Mouse (Mus musculus): ENCODE measurements around the gene Cxcl16. TPM values are rescaled to one million over a fixed set of nuclear protein-coding genes. Genes with fewer than 3 reads are reported as not detected.
"Not testable (repeated sequence)": the region's sequence is repeated elsewhere in the genome, so short reads cannot be mapped to it uniquely, and the experiment has no call there.

Cxcl16 gene
- polyA plus RNA-seq, 1 experiment, result 92.8 TPM

GRCm38 (mm10) chr11:70431574-70431973 lies 28.2 kb downstream of the Cxcl16 start:
- Histone ChIP-seq H3K4me1 (replicated peaks; ENCODE audit: control insufficient read depth, insufficient read depth, low read length) (peaks cover 36% of the 10 kb centered on the region), H3K27ac (ENCODE audit: control insufficient read depth, insufficient read depth, low read length) (no peak overlapping the region), H3K4me3 (ENCODE audit: control insufficient read depth, insufficient read depth, low read length) (no peak overlapping the region), H3K27me3 (ENCODE audit: control insufficient read depth, insufficient read depth, low read length) (no peaks in the 10 kb centered on the region), H3K36me3 (ENCODE audit: control insufficient read depth, insufficient read depth, low read length) (peaks cover 5% of the 10 kb centered on the region)
- no peak for TF ChIP-seq CTCF (IDR thresholded peaks at IDR 0.05; ENCODE audit: borderline replicate concordance, control insufficient read depth, extremely low read depth, insufficient read depth, low read length, poor library complexity)
- no peak for TF ChIP-seq POLR2A (IDR thresholded peaks at IDR 0.05; ENCODE audit: control insufficient read depth, extremely low read depth, insufficient read depth, low read length, poor library complexity)
- no peak for DNase-seq
- WGBS, result 60% methylated on average over 5 of the region's 5 CpGs

- not testable (repeated sequence) for H3K27ac ChIP-seq (ENCODE audit: control insufficient read depth, insufficient read depth, low read length); H3K27me3 ChIP-seq (ENCODE audit: control insufficient read depth, insufficient read depth, low read length); H3K36me3 ChIP-seq (ENCODE audit: control insufficient read depth, insufficient read depth, low read length); DNase-seq; H3K4me3 ChIP-seq (ENCODE audit: control insufficient read depth, insufficient read depth, low read length); H3K4me1 ChIP-seq (replicated peaks; ENCODE audit: control insufficient read depth, insufficient read depth, low read length)
- 74% methylated on average over 6 of the region's 6 CpGs for WGBS
These were observed 33.2 kb downstream of the Cxcl16 start for GRCm38 (mm10) chr11:70426598-70426997.

- no peaks in the 10 kb centered on the region for H3K4me1 ChIP-seq (replicated peaks; ENCODE audit: control insufficient read depth, insufficient read depth, low read length)
- H3K4me3 ChIP-seq (ENCODE audit: control insufficient read depth, insufficient read depth, low read length), result no peak overlapping the region
- H3K27ac ChIP-seq (ENCODE audit: control insufficient read depth, insufficient read depth, low read length), result no peak overlapping the region
- WGBS, result 84% methylated on average over 5 of the region's 5 CpGs
- H3K27me3 ChIP-seq (ENCODE audit: control insufficient read depth, insufficient read depth, low read length), result no peaks in the 10 kb centered on the region
- DNase-seq, result no peak
- TF ChIP-seq CTCF (IDR thresholded peaks at IDR 0.05; ENCODE audit: borderline replicate concordance, control insufficient read depth, extremely low read depth, insufficient read depth, low read length, poor library complexity) (no peak), POLR2A (IDR thresholded peaks at IDR 0.05; ENCODE audit: control insufficient read depth, extremely low read depth, insufficient read depth, low read length, poor library complexity) (no peak)
- no peaks in the 10 kb centered on the region for H3K36me3 ChIP-seq (ENCODE audit: control insufficient read depth, insufficient read depth, low read length)
These were observed 40.3 kb downstream of the Cxcl16 start for GRCm38 (mm10) chr11:70419486-70419885.

- WGBS, result 57% methylated on average over 4 of the region's 4 CpGs
- no peaks in the 10 kb centered on the region for H3K4me1 ChIP-seq (replicated peaks; ENCODE audit: control insufficient read depth, insufficient read depth, low read length)
- no peak for DNase-seq
- H3K27ac ChIP-seq (ENCODE audit: control insufficient read depth, insufficient read depth, low read length), result no peak overlapping the region
- no peak overlapping the region for H3K4me3 ChIP-seq (ENCODE audit: control insufficient read depth, insufficient read depth, low read length)
- no peaks in the 10 kb centered on the region for H3K27me3 ChIP-seq (ENCODE audit: control insufficient read depth, insufficient read depth, low read length)
- TF ChIP-seq POLR2A (IDR thresholded peaks at IDR 0.05; ENCODE audit: control insufficient read depth, extremely low read depth, insufficient read depth, low read length, poor library complexity), result no peak
- no peak for TF ChIP-seq CTCF (IDR thresholded peaks at IDR 0.05; ENCODE audit: borderline replicate concordance, control insufficient read depth, extremely low read depth, insufficient read depth, low read length, poor library complexity)
- H3K36me3 ChIP-seq (ENCODE audit: control insufficient read depth, insufficient read depth, low read length), result no peaks in the 10 kb centered on the region
These were observed 41.6 kb downstream of the Cxcl16 start for GRCm38 (mm10) chr11:70418199-70418598.

- no peaks in the 10 kb centered on the region for H3K36me3 ChIP-seq (ENCODE audit: control insufficient read depth, insufficient read depth, low read length)
- TF ChIP-seq CTCF (IDR thresholded peaks at IDR 0.05; ENCODE audit: borderline replicate concordance, control insufficient read depth, extremely low read depth, insufficient read depth, low read length, poor library complexity) (no peak), POLR2A (IDR thresholded peaks at IDR 0.05; ENCODE audit: control insufficient read depth, extremely low read depth, insufficient read depth, low read length, poor library complexity) (no peak)
- no peak overlapping the region for H3K27ac ChIP-seq (ENCODE audit: control insufficient read depth, insufficient read depth, low read length)
- peak; percentile 86 for DNase-seq
- peaks cover 7% of the 10 kb centered on the region for H3K4me1 ChIP-seq (replicated peaks; ENCODE audit: control insufficient read depth, insufficient read depth, low read length)
- WGBS, result 1% methylated on average over 3 of the region's 3 CpGs
- no peak overlapping the region for H3K4me3 ChIP-seq (ENCODE audit: control insufficient read depth, insufficient read depth, low read length)
- no peaks in the 10 kb centered on the region for H3K27me3 ChIP-seq (ENCODE audit: control insufficient read depth, insufficient read depth, low read length)
These were observed 45.8 kb downstream of the Cxcl16 start for GRCm38 (mm10) chr11:70413961-70414360.

GRCm38 (mm10) chr11:70412591-70412990 lies 47.2 kb downstream of the Cxcl16 start:
- Histone ChIP-seq H3K4me1 (replicated peaks; ENCODE audit: control insufficient read depth, insufficient read depth, low read length) (peaks cover 10% of the 10 kb centered on the region), H3K27me3 (ENCODE audit: control insufficient read depth, insufficient read depth, low read length) (no peaks in the 10 kb centered on the region), H3K36me3 (ENCODE audit: control insufficient read depth, insufficient read depth, low read length) (no peaks in the 10 kb centered on the region), H3K4me3 (ENCODE audit: control insufficient read depth, insufficient read depth, low read length) (no peak overlapping the region), H3K27ac (ENCODE audit: control insufficient read depth, insufficient read depth, low read length) (no peak overlapping the region)
- WGBS, result 90% methylated on average over 5 of the region's 5 CpGs
- no peak for TF ChIP-seq CTCF (IDR thresholded peaks at IDR 0.05; ENCODE audit: borderline replicate concordance, control insufficient read depth, extremely low read depth, insufficient read depth, low read length, poor library complexity)
- no peak for TF ChIP-seq POLR2A (IDR thresholded peaks at IDR 0.05; ENCODE audit: control insufficient read depth, extremely low read depth, insufficient read depth, low read length, poor library complexity)
- no peak for DNase-seq

GRCm38 (mm10) chr11:70410297-70410643 lies 49.5 kb downstream of the Cxcl16 start:
- Histone ChIP-seq H3K4me3 (ENCODE audit: control insufficient read depth, insufficient read depth, low read length) (peak overlapping the region; percentile 57), H3K27ac (ENCODE audit: control insufficient read depth, insufficient read depth, low read length) (no peak overlapping the region), H3K4me1 (replicated peaks; ENCODE audit: control insufficient read depth, insufficient read depth, low read length) (peaks cover 10% of the 10 kb centered on the region), H3K36me3 (ENCODE audit: control insufficient read depth, insufficient read depth, low read length) (no peaks in the 10 kb centered on the region), H3K27me3 (ENCODE audit: control insufficient read depth, insufficient read depth, low read length) (no peaks in the 10 kb centered on the region)
- DNase-seq, result no peak
- 23% methylated on average over 6 of the region's 6 CpGs for WGBS
- no peak for TF ChIP-seq CTCF (IDR thresholded peaks at IDR 0.05; ENCODE audit: borderline replicate concordance, control insufficient read depth, extremely low read depth, insufficient read depth, low read length, poor library complexity)
- TF ChIP-seq POLR2A (IDR thresholded peaks at IDR 0.05; ENCODE audit: control insufficient read depth, extremely low read depth, insufficient read depth, low read length, poor library complexity), result no peak

Measured in thymus, adult 2 months (tissue).